22 mouse cellular contexts compared by ENCODE assay signal in the genomic region with DNA sequence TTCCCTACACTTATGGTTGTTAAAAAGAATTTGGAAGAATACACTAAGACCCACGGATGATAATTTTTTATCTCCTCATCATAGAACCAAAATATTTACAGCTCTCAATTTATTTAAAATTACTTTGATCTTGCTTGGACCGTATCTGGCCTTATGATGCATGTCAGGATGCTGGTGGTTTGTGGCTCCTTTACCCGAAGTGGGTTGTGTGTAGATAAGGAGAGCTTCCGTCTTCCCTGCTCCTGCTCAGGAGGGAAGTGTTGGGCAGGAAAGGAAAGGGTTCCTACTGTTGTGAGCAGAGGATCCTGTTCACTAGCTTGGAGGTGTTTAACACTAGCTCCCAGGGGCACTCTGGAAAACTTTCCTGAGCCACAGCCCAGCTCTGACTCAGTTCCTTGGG.
"Had no signal": no experiment of that assay in that cellular context is flagged by ENCODE, and none has a peak within 500 bp of the region (broad histone marks: within the 10 kb centered on the region; RNA-seq: fewer than 3 reads in every experiment).

No protein-coding gene starts in this region.

- ATAC-seq: hindbrain, embryonic 16.5 days; hindbrain, postnatal 0 days; inflammation-experienced regulatory T-cells, adult 6 months; intestine, embryonic 15.5 days; intestine, embryonic 16.5 days; intestine, postnatal 0 days had no signal

- DNase-seq: heart, postnatal 10 days; heart, postnatal 14 days; heart, postnatal 36 days; heart, postnatal 4 days; kidney, adult 11 months; kidney, adult 18-20 months; kidney, adult 2 months; kidney, adult 8-10 months; kidney, adult 9 months; kidney, postnatal 10 days; kidney, postnatal 14 days; kidney, postnatal 25 days; kidney, postnatal 36 days; kidney, postnatal 4 days; layer of hippocampus, adult 9-11 months; layer of hippocampus, postnatal 36 days had no signal
